Mouse (Mus musculus) heart, postnatal 10 days (tissue): ENCODE results near the gene Thbs1. TPM values are rescaled to one million over a fixed set of nuclear protein-coding genes. Genes with fewer than 3 reads are reported as not detected.
A peak's percentile ranks its signal among the peaks of the same experiment; 100 is the strongest.

Experiments used
- DNase-seq, 2 experiments: peaks; one replicate each; pipeline ENCODE4 v3.0.0; 2021
- intact Hi-C: fragments of 180-260 bp; cut with DNase I; formaldehyde crosslinking; loops from one replicate; pipeline ENCODE4 v1.15.1; 2025
- total RNA-seq, 2 experiments: library from RNA; stranded (reverse); gene quantifications; 2 replicates each; pipeline ENCODE4 v1.2.3; 2021

Thbs1 gene
- total RNA-seq, result 10 to 100 TPM; 35.1 to 37.0 TPM

- DNase-seq, result peak; percentile 80 to 82
- intact Hi-C loops, result loop anchor here (1.0 to 10.0 kb wide), 5 partner anchors 69 to 654 kb away; no protein-coding TSS in a partner anchor
Observed at GRCm38 (mm10) chr2:118111488-118112131, at the start of gene Thbs1. TSS of gene Thbs1 (plus strand) at chr2:118111876.

- intact Hi-C loops, result no loop called here
- peak; percentile 55 to 59 for DNase-seq
Observed at GRCm38 (mm10) chr2:118064121-118064764, 47.4 kb upstream of the Thbs1 start.

GRCm38 (mm10) chr2:118066065-118066770, 45.5 kb upstream of the Thbs1 start:
- intact Hi-C loops, result no loop called here
- no peak for DNase-seq

- DNase-seq, result no peak
- intact Hi-C loops, result no loop called here
Observed at GRCm38 (mm10) chr2:118069975-118070374, 41.7 kb upstream of the Thbs1 start.

GRCm38 (mm10) chr2:118072811-118073372, 38.8 kb upstream of the Thbs1 start:
- intact Hi-C loops, result no loop called here

GRCm38 (mm10) chr2:118074030-118074429, 37.6 kb upstream of the Thbs1 start:
- no peak for DNase-seq
- intact Hi-C loops, result no loop called here

More at GRCm38 (mm10) chr2:118072811-118073372, 38.8 kb upstream of the Thbs1 start:
- DNase-seq, result peak; percentile 46 to 56

GRCm38 (mm10) chr2:118075165-118075564, 36.5 kb upstream of the Thbs1 start:
- intact Hi-C loops, result no loop called here

GRCm38 (mm10) chr2:118079131-118079530, 32.5 kb upstream of the Thbs1 start:
- intact Hi-C loops, result no loop called here

More at GRCm38 (mm10) chr2:118075165-118075564, 36.5 kb upstream of the Thbs1 start:
- no peak for DNase-seq

GRCm38 (mm10) chr2:118081581-118081980, 30.1 kb upstream of the Thbs1 start:
- intact Hi-C loops, result no loop called here
- DNase-seq, result no peak

More at GRCm38 (mm10) chr2:118079131-118079530, 32.5 kb upstream of the Thbs1 start:
- DNase-seq, result peak; percentile 20 to 31

- peak; percentile 25 to 31 for DNase-seq
- intact Hi-C loops, result no loop called here
Observed at GRCm38 (mm10) chr2:118083652-118084051, 28.0 kb upstream of the Thbs1 start.

GRCm38 (mm10) chr2:118084693-118085092, 27.0 kb upstream of the Thbs1 start:
- DNase-seq, result no peak

GRCm38 (mm10) chr2:118085647-118086046, 26.0 kb upstream of the Thbs1 start:
- DNase-seq, result no peak
- intact Hi-C loops, result no loop called here

More at GRCm38 (mm10) chr2:118084693-118085092, 27.0 kb upstream of the Thbs1 start:
- intact Hi-C loops, result no loop called here

- no peak for DNase-seq
- intact Hi-C loops, result no loop called here
Observed at GRCm38 (mm10) chr2:118087044-118087726, 24.5 kb upstream of the Thbs1 start.

GRCm38 (mm10) chr2:118091226-118091625, 20.4 kb upstream of the Thbs1 start:
- DNase-seq, result peak; percentile 59 to 69
- intact Hi-C loops, result no loop called here

- DNase-seq, result peak; percentile 22 to 45
- intact Hi-C loops, result no loop called here
Observed at GRCm38 (mm10) chr2:118099104-118099503, 12.6 kb upstream of the Thbs1 start.

GRCm38 (mm10) chr2:118102169-118102568, 9.5 kb upstream of the Thbs1 start:
- intact Hi-C loops, result no loop called here
- DNase-seq, result no peak

GRCm38 (mm10) chr2:118110225-118110915, 1.3 kb upstream of the Thbs1 start:
- intact Hi-C loops, result loop anchor here (2.0 to 10.0 kb wide), 4 partner anchors 68 to 653 kb away; no protein-coding TSS in a partner anchor
- DNase-seq, result peak; percentile 63 to 68

GRCm38 (mm10) chr2:118111116-118111487, 574 bp upstream of the Thbs1 start:
- DNase-seq, result peak; percentile 93 to 94
- intact Hi-C loops, result loop anchor here (1.0 to 10.0 kb wide), 5 partner anchors 69 to 654 kb away; no protein-coding TSS in a partner anchor

- DNase-seq, result no peak
- intact Hi-C loops, result loop anchor here (5.0 to 10.0 kb wide), 3 partner anchors 70 to 655 kb away; no protein-coding TSS in a partner anchor
Observed at GRCm38 (mm10) chr2:118112438-118112837, 762 bp downstream of the Thbs1 start.
